Mouse (Mus musculus) lung, postnatal 0 days (tissue): ENCODE measurements around the gene Bag5. TPM values are rescaled to one million over a fixed set of nuclear protein-coding genes. Genes with fewer than 3 reads are reported as not detected.

ENCODE experiments used
- ATAC-seq: fragments of 200-750 bp; cut with Nextera tagmentation; 2 replicates; pipeline ENCODE4 v1.8.0; 2017; ENCODE audit warnings: moderate library complexity
- DNase-seq: peaks from one replicate; pipeline ENCODE4 v3.0.0-alpha.2; 2016; ENCODE audit warnings: low spot score
- H3K27ac ChIP-seq: fragments of 300-500 bp; sonication (generic); 2 replicates; pipeline ENCODE4 v1.5.1; 2014; ENCODE audit warnings: antibody characterized with exemption, mild to moderate bottlenecking, low read length, mixed read lengths
- H3K27me3 ChIP-seq: fragments of 300-500 bp; sonication (generic); replicated peaks from 2 replicates; pipeline ENCODE4 v1.6.1; 2014; ENCODE audit warnings: low read length, mixed read lengths; ENCODE audit not compliant: insufficient read depth
- H3K36me3 ChIP-seq: fragments of 300-500 bp; sonication (generic); 2 replicates; pipeline ENCODE4 v1.6.1; 2014; ENCODE audit warnings: low read length, mixed read lengths; ENCODE audit not compliant: insufficient read depth
- H3K4me1 ChIP-seq: fragments of 300-500 bp; sonication (generic); 2 replicates; pipeline ENCODE4 v1.6.1; 2014; ENCODE audit warnings: antibody characterized with exemption, low read depth, low read length, mixed read lengths; ENCODE audit not compliant: insufficient read depth
- H3K4me2 ChIP-seq: fragments of 300-500 bp; sonication (generic); replicated peaks from 2 replicates; pipeline ENCODE4 v1.6.1; 2014; ENCODE audit warnings: low read depth, mild to moderate bottlenecking, low read length, moderate library complexity, mixed read lengths
- H3K4me3 ChIP-seq: fragments of 300-500 bp; sonication (generic); 2 replicates; pipeline ENCODE4 v1.5.1; 2014; ENCODE audit warnings: low read depth, low read length
- H3K9ac ChIP-seq: fragments of 300-500 bp; sonication (generic); replicated peaks from 2 replicates; pipeline ENCODE4 v1.6.1; 2014; ENCODE audit warnings: low read depth, mild to moderate bottlenecking
- H3K9me3 ChIP-seq: fragments of 300-500 bp; sonication (generic); 2 replicates; pipeline ENCODE4 v1.6.1; 2016; ENCODE audit warnings: low read length, mixed read lengths
- CTCF ChIP-seq: IDR thresholded peaks from 2 replicates; pipeline ENCODE4 v1.5.1; 2016; ENCODE audit warnings: antibody characterized with exemption, mild to moderate bottlenecking
- EP300 ChIP-seq: IDR thresholded peaks from 2 replicates; pipeline ENCODE4 v1.6.1; 2016; ENCODE audit warnings: antibody characterized with exemption, mild to moderate bottlenecking, control low read depth
- whole genome bisulfite sequencing: fragments of 180-500 bp; shearing (Covaris S2); extraction: QIAGEN DNeasy Blood & Tissue Kit; methylation state at CpG from one replicate; pipeline ENCODE4 v1.1.7; 2014; 5-methylcytosine and 5-hydroxymethylcytosine counted together
- polyA plus RNA-seq: library from polyadenylated mRNA; unstranded; fragments of >200 nt; fragmentation: Nextera tagmentation; extraction: Ambion mirVana; gene quantifications from 2 replicates; pipeline ENCODE4 v1.2.1, GENCODE M21; 2015

Gene Bag5
- polyA plus RNA-seq, 1 experiment from 2014 or later, result 48.9 TPM

DNA sequence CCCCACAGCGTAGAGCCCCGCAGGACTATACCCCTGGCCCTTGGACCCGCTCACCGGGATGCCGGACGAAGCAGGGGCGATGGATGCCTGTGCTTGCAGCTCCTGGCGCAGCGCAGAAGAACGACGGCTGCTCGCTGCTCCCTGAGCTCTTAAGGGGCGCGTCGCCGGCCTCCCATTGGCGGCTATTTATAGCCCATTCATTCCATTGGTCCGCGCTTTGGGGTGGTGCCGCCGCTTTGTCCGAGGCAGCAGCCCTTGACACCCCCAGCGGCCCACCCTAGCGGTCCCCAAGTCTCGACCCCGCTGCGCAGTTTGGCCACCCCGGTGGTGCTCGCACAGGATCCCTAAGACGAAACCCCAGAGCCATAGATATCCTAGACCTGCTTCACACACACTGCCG, 40.9 kb downstream of the Bag5 start, which contains the start of gene Ckb:
Gene Ckb (minus strand): TSS at position 163 of the 400 bp plus-strand sequence.
- H3K27me3 ChIP-seq, result peaks cover 20% of the 10 kb centered on the region; the same call in 1 of the 2 replicates
- no peaks in the 10 kb centered on the region for H3K9me3 ChIP-seq
- H3K9ac ChIP-seq, result peak within 1 kb of the TSS; percentile 29; the same call in 1 of the 2 replicates
- TF ChIP-seq EP300 (no peak), CTCF (no peak)
- DNase-seq (peak; percentile 78), ATAC-seq (peak; percentile 59)
- H3K4me2 ChIP-seq, result peak within 1 kb of the TSS; percentile 84
- no peak within 1 kb of the TSS for H3K27ac ChIP-seq
- WGBS, result under 1% methylated on average over 31 of the region's 31 CpGs
- peaks cover 25% of the 10 kb centered on the region; the same call in 1 of the 2 replicates for H3K4me1 ChIP-seq
- no peaks in the 10 kb centered on the region for H3K36me3 ChIP-seq
- peak within 1 kb of the TSS; percentile 47 for H3K4me3 ChIP-seq

DNA sequence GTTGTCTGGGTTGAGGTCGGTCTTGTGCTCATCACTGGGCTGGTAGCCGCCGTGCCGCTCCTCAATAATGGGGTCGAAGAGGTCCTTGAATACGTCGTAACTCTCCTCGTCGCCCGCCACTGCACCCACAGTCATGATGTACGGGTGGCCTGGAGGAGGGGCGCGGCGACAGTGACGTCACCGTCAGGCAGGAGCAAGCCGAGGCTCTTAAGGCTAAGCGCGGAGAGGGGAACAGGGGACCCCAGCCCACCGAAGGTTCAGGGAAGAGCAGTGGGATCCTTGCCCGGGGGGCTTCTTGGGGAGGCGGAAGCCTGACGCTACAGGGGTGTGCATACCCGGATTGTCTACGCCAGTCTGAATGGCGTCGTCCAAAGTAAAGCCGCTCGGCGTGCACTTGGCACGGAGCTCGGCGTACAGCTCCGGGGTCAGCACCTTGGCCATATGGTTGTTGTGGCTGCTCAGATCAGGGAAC, 41.6 kb downstream of the Bag5 start:
- ATAC-seq, result peak; percentile 16
- no peaks in the 10 kb centered on the region for H3K36me3 ChIP-seq
- H3K9me3 ChIP-seq, result no peaks in the 10 kb centered on the region
- H3K27ac ChIP-seq, result no peak overlapping the region
- peaks cover 20% of the 10 kb centered on the region; the same call in 1 of the 2 replicates for H3K27me3 ChIP-seq
- H3K4me3 ChIP-seq, result peak overlapping the region; percentile 47
- peak overlapping the region; percentile 84 for H3K4me2 ChIP-seq
- TF ChIP-seq CTCF, result no peak
- TF ChIP-seq EP300, result no peak
- peaks cover 23% of the 10 kb centered on the region; the same call in 1 of the 2 replicates for H3K4me1 ChIP-seq
- H3K9ac ChIP-seq, result peak overlapping the region; percentile 29; the same call in 1 of the 2 replicates
- WGBS, result 2% methylated on average over 34 of the region's 34 CpGs
- DNase-seq, result peak; percentile 41

DNA sequence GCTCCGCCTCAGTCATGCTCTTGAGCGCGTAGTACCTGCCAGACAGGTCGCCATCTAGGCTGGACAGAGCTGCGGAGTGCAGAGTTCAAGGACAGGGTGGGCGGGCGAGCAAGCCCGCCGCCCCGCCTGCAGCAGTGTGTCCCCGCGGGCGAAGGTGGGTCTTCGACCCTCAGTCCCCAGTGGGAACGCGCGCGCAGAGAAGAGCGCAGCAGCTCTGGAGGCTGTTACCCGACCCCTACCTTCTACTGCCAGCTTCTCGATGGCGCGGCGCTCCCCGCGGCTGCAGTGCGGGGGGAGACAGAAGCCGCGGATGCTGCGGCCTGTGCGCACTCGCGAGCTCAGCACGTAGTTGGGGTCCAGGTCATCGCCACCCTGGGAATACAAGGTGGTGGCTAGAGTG, 42.1 kb downstream of the Bag5 start:
- Histone ChIP-seq H3K4me3 (peak overlapping the region; percentile 47), H3K36me3 (no peaks in the 10 kb centered on the region), H3K4me2 (peak overlapping the region; percentile 84), H3K4me1 (peaks cover 23% of the 10 kb centered on the region; the same call in 1 of the 2 replicates), H3K9ac (peak overlapping the region; percentile 29; the same call in 1 of the 2 replicates), H3K27ac (no peak overlapping the region), H3K9me3 (no peaks in the 10 kb centered on the region), H3K27me3 (peaks cover 20% of the 10 kb centered on the region; the same call in 1 of the 2 replicates)
- WGBS, result 4% methylated on average over 35 of the region's 35 CpGs
- TF ChIP-seq EP300, result no peak
- TF ChIP-seq CTCF, result no peak
- ATAC-seq, result no peak
- DNase-seq, result no peak

DNA sequence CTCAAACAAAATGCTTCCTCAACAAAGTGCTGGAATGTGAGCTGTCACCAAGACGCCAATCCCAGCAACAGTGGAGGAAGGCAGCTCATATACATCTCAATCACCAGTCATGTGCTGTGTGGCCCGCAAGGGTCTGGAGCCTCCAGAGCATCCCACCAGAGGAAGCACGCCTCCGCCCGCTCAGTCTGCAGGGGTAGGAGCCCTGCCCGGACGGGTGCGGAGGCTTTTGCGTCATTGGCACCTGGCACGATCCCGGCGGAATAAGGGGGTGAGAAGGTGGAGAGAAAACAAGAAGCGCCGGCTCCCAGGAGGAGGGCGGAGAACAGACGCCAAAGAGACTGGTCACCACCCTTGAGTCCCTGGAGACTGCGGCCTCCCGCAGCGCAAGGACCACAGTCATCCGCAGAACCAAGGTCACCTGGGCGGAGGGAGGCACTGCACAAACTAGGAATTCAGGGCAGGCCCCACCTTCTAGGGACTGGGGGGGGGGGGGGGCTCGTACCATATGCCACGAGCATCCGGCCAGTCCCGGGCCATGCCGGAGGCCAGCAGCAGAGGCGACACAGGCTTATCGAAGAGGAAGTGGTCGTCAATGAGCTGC, 42.6 kb downstream of the Bag5 start:
- Histone ChIP-seq H3K27ac (peak overlapping the region; percentile 14; the same call in 1 of the 2 replicates), H3K4me2 (peak overlapping the region; percentile 84), H3K27me3 (peaks cover 20% of the 10 kb centered on the region; the same call in 1 of the 2 replicates), H3K9ac (no peak overlapping the region), H3K9me3 (no peaks in the 10 kb centered on the region), H3K4me3 (peak overlapping the region; percentile 47), H3K4me1 (peaks cover 23% of the 10 kb centered on the region; the same call in 1 of the 2 replicates), H3K36me3 (no peaks in the 10 kb centered on the region)
- peak; percentile 72 for DNase-seq
- TF ChIP-seq EP300, result no peak
- TF ChIP-seq CTCF, result no peak
- WGBS, result 17% methylated on average over 26 of the region's 29 CpGs
- peak; percentile 38 for ATAC-seq

DNA sequence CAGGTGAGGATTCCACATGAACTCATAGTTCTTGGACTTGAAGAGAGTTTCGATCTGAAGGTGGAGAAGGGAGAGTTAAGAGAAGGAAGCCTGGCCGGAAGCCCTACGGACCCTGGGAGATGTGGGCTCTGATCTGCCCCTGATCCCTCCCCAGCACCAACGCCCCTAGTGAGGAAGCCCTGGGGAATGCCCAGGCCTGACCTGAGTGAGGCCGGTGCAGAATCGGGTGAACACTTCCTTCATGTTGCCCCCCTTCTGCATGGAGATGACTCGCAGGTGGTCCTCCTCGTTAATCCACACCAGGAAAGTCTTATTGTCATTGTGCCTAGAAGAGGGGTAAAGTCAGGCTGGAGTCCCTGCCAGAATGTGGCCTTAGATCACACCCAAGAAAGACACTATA, 43.1 kb downstream of the Bag5 start:
- ATAC-seq (no peak), DNase-seq (no peak)
- Histone ChIP-seq H3K9me3 (no peaks in the 10 kb centered on the region), H3K27me3 (peaks cover 20% of the 10 kb centered on the region; the same call in 1 of the 2 replicates), H3K4me3 (no peak overlapping the region), H3K4me2 (no peak overlapping the region), H3K9ac (no peak overlapping the region), H3K36me3 (no peaks in the 10 kb centered on the region), H3K27ac (0 out of 2 replicates have a peak overlapping the region, but pooled peaks have one; percentile 14), H3K4me1 (peaks cover 23% of the 10 kb centered on the region; the same call in 1 of the 2 replicates)
- WGBS, result 62% methylated on average over 8 of the region's 8 CpGs
- TF ChIP-seq CTCF (no peak), EP300 (no peak)

DNA sequence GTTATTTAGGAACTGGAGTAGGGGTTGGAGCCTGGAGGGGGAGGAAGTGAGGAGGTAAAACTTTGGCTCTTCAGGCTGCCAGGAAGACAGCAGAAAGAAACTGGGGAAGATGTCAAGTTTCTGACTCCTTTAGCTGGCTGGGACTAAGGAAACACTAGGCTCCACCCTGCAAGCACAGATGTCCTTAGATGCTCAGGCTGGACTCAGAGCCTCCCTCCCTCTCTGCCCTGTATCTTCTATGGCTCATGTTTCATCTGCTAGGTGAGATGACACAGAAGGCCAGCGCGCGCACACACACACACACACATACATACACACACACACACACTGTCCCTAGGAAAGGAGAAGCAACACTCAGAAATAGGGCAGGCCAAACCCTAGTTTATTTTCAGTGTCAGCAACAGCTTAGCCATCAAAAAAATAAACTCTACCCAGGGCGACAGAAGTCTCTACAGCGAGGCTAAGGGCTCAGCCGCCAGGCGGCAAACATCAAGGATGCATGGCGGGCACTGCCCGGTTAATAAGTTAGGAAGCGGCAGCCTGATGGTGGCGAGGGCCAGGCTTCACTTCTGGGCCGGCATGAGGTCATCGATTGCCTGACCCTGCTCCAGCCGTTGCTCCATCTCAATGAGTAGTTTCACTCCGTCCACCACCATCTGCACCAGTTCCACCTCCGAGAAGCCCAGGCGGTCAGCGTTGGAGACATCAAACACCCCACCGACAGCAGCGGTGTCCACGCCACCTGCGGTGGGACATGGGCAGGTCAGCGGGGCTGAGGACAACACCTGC, 43.9 kb downstream of the Bag5 start:
- Histone ChIP-seq H3K36me3 (no peaks in the 10 kb centered on the region), H3K4me3 (no peak overlapping the region), H3K4me2 (peak overlapping the region; percentile 39; the same call in 1 of the 2 replicates), H3K27ac (peak overlapping the region; percentile 86), H3K27me3 (peaks cover 20% of the 10 kb centered on the region; the same call in 1 of the 2 replicates), H3K9ac (no peak overlapping the region), H3K9me3 (no peaks in the 10 kb centered on the region), H3K4me1 (peaks cover 29% of the 10 kb centered on the region; the same call in 1 of the 2 replicates)
- 0 out of 2 replicates have a peak, but pooled peaks have one; percentile 17 for TF ChIP-seq CTCF
- TF ChIP-seq EP300, result no peak
- WGBS, result 60% methylated on average over 23 of the region's 23 CpGs
- DNase-seq (peak; percentile 73), ATAC-seq (peak; percentile 6)
